Mouse (Mus musculus) kidney, postnatal 0 days (tissue): ENCODE measurements around the gene Gm45233. TPM values are rescaled to one million over a fixed set of nuclear protein-coding genes. Genes with fewer than 3 reads are reported as not detected.

Experiments used
- ATAC-seq: fragments of 200-750 bp; cut with Nextera tagmentation; replicated peaks from 2 replicates; pipeline ENCODE4 v1.8.0; 2017; ENCODE audit warnings: low read depth, moderate number of reproducible peaks, moderate TSS enrichment, moderate library complexity; ENCODE audit not compliant: low FRiP score
- DNase-seq: peaks from one replicate; pipeline ENCODE4 v3.0.0-alpha.2; 2016; ENCODE audit warnings: low spot score
- H3K27ac ChIP-seq: fragments of 300-500 bp; sonication (generic); 2 replicates; pipeline ENCODE4 v1.5.1; 2014; ENCODE audit warnings: mild to moderate bottlenecking
- H3K27me3 ChIP-seq: fragments of 300-500 bp; sonication (generic); 2 replicates; pipeline ENCODE4 v1.6.1; 2014; ENCODE audit warnings: low read length, mixed read lengths; ENCODE audit not compliant: insufficient read depth
- H3K36me3 ChIP-seq: fragments of 300-500 bp; sonication (generic); 2 replicates; pipeline ENCODE4 v1.6.1; 2014; ENCODE audit warnings: low read length, mixed read lengths; ENCODE audit not compliant: insufficient read depth
- H3K4me1 ChIP-seq: fragments of 300-500 bp; sonication (generic); replicated peaks from 2 replicates; pipeline ENCODE4 v1.6.1; 2014; ENCODE audit warnings: antibody characterized with exemption, low read length, mixed read lengths; ENCODE audit not compliant: insufficient read depth
- H3K4me2 ChIP-seq: fragments of 300-500 bp; sonication (generic); 2 replicates; pipeline ENCODE4 v1.6.1; 2014; ENCODE audit warnings: mild to moderate bottlenecking, low read length, moderate library complexity, mixed read lengths
- H3K4me3 ChIP-seq: fragments of 300-500 bp; sonication (generic); replicated peaks from 2 replicates; pipeline ENCODE4 v1.5.1; 2014; ENCODE audit warnings: low read depth, low read length
- H3K9ac ChIP-seq: fragments of 300-500 bp; sonication (generic); 2 replicates; pipeline ENCODE4 v1.6.1; 2014; ENCODE audit warnings: low read depth, low read length
- H3K9me3 ChIP-seq: fragments of 300-500 bp; sonication (generic); replicated peaks from 2 replicates; pipeline ENCODE4 v1.6.1; 2016; ENCODE audit warnings: low read length, inconsistent platforms, mixed read lengths
- CTCF ChIP-seq: IDR thresholded peaks from 2 replicates; pipeline ENCODE4 v1.5.1; 2016; ENCODE audit warnings: antibody characterized with exemption, low read depth, mild to moderate bottlenecking, moderate library complexity
- WGBS: fragments of 180-500 bp; shearing (Covaris S2); extraction: QIAGEN DNeasy Blood & Tissue Kit; methylation state at CpG from one replicate; pipeline ENCODE4 v1.1.7; 2014; 5-methylcytosine and 5-hydroxymethylcytosine counted together
- polyA plus RNA-seq: library from polyadenylated mRNA; unstranded; fragments of >200 nt; fragmentation: Nextera tagmentation; extraction: Ambion mirVana; gene quantifications from 2 replicates; pipeline ENCODE4 v1.2.1, GENCODE M21; 2015

The Gm45233 gene
- polyA plus RNA-seq, 1 experiment from 2014 or later, result 0.24 TPM

GRCm38 (mm10) chr7:43483236-43483635 is 39.3 kb downstream of the Gm45233 start:
- Histone ChIP-seq H3K9me3 (no peaks in the 10 kb centered on the region), H3K36me3 (no peaks in the 10 kb centered on the region), H3K27me3 (no peaks in the 10 kb centered on the region), H3K4me3 (no peak overlapping the region), H3K9ac (no peak overlapping the region), H3K4me1 (no peaks in the 10 kb centered on the region), H3K4me2 (no peak overlapping the region), H3K27ac (no peak overlapping the region)
- DNase-seq (peak; percentile 42), ATAC-seq (no peak)
- 7% methylated on average over 10 of the region's 10 CpGs for WGBS
- TF ChIP-seq CTCF, result no peak

GRCm38 (mm10) chr7:43488646-43489045 is 44.7 kb downstream of the Gm45233 start:
- no peak overlapping the region for H3K4me2 ChIP-seq
- WGBS, result 24% methylated on average over 5 of the region's 5 CpGs
- H3K27ac ChIP-seq, result no peak overlapping the region
- H3K27me3 ChIP-seq, result no peaks in the 10 kb centered on the region
- H3K9me3 ChIP-seq, result no peaks in the 10 kb centered on the region
- no peak overlapping the region for H3K4me3 ChIP-seq
- H3K36me3 ChIP-seq, result no peaks in the 10 kb centered on the region
- DNase-seq (no peak), ATAC-seq (no peak)
- H3K4me1 ChIP-seq, result no peaks in the 10 kb centered on the region
- TF ChIP-seq CTCF, result no peak
- H3K9ac ChIP-seq, result no peak overlapping the region

- ATAC-seq (no peak; the same call in 1 of the 2 replicates), DNase-seq (no peak)
- Histone ChIP-seq H3K9me3 (no peaks in the 10 kb centered on the region), H3K27me3 (no peaks in the 10 kb centered on the region), H3K9ac (peak within 1 kb of the TSS; percentile 54; the same call in 1 of the 2 replicates), H3K36me3 (no peaks in the 10 kb centered on the region), H3K4me2 (peak within 1 kb of the TSS; percentile 70), H3K4me3 (peak within 1 kb of the TSS; percentile 37), H3K4me1 (no peaks in the 10 kb centered on the region), H3K27ac (no peak within 1 kb of the TSS)
- 2% methylated on average over 11 of the region's 41 CpGs for WGBS
- TF ChIP-seq CTCF, result no peak
Measured at GRCm38 (mm10) chr7:43489631-43490125, 45.8 kb downstream of the Gm45233 start, which contains the start of gene Iglon5. TSS of gene Iglon5 (minus strand) at chr7:43490075.

- peak overlapping the region; percentile 37 for H3K4me3 ChIP-seq
- H3K36me3 ChIP-seq, result no peaks in the 10 kb centered on the region
- peak; percentile 44 for DNase-seq
- no peaks in the 10 kb centered on the region for H3K4me1 ChIP-seq
- no peak for TF ChIP-seq CTCF
- WGBS, result 0% methylated on average over 5 of the region's 13 CpGs
- ATAC-seq, result peak; percentile 61
- no peaks in the 10 kb centered on the region for H3K27me3 ChIP-seq
- 0 out of 2 replicates have a peak overlapping the region, but pooled peaks have one; percentile 54 for H3K9ac ChIP-seq
- no peak overlapping the region for H3K27ac ChIP-seq
- H3K4me2 ChIP-seq, result peak overlapping the region; percentile 70
- no peaks in the 10 kb centered on the region for H3K9me3 ChIP-seq
Measured at GRCm38 (mm10) chr7:43490182-43490584, 46.3 kb downstream of the Gm45233 start.

- Histone ChIP-seq H3K4me3 (no peak overlapping the region), H3K36me3 (no peaks in the 10 kb centered on the region), H3K27me3 (no peaks in the 10 kb centered on the region), H3K4me2 (no peak overlapping the region), H3K9ac (no peak overlapping the region), H3K9me3 (no peaks in the 10 kb centered on the region), H3K27ac (no peak overlapping the region), H3K4me1 (no peaks in the 10 kb centered on the region)
- ATAC-seq, result no peak
- DNase-seq, result no peak
- TF ChIP-seq CTCF, result no peak
- 53% methylated on average over 9 of the region's 9 CpGs for WGBS
Measured at GRCm38 (mm10) chr7:43490861-43491260, 46.9 kb downstream of the Gm45233 start.

- 10% methylated on average over 21 of the region's 21 CpGs for WGBS
- Histone ChIP-seq H3K36me3 (no peaks in the 10 kb centered on the region), H3K4me3 (no peak overlapping the region), H3K4me2 (no peak overlapping the region), H3K27me3 (no peaks in the 10 kb centered on the region), H3K27ac (no peak overlapping the region), H3K4me1 (no peaks in the 10 kb centered on the region), H3K9me3 (no peaks in the 10 kb centered on the region), H3K9ac (no peak overlapping the region)
- peak; percentile 74 for TF ChIP-seq CTCF
- no peak; the same call in 1 of the 2 replicates for ATAC-seq
- peak; percentile 65 for DNase-seq
Measured at GRCm38 (mm10) chr7:43495343-43496021, 51.6 kb downstream of the Gm45233 start.
